Mouse (Mus musculus) gastrocnemius, adult 8-10 months (tissue): Measurements from ENCODE around the gene Gm2016. TPM values are rescaled to one million over a fixed set of nuclear protein-coding genes. Genes with fewer than 3 reads are reported as not detected.
"Not testable (repeated sequence)": the region's sequence is repeated elsewhere in the genome, so short reads cannot be mapped to it uniquely, and the experiment has no call there.

Source experiments
- DNase-seq, 2 experiments: peaks; one replicate each; pipeline ENCODE4 v3.0.0; 2022; ENCODE audit warnings: low spot score in 2 of 2
- total RNA-seq, 4 experiments: library from RNA; stranded (reverse); gene quantifications; 2 replicates each; pipeline ENCODE4 v1.2.4; 2022

Gene Gm2016
- total RNA-seq = not detected

DNA sequence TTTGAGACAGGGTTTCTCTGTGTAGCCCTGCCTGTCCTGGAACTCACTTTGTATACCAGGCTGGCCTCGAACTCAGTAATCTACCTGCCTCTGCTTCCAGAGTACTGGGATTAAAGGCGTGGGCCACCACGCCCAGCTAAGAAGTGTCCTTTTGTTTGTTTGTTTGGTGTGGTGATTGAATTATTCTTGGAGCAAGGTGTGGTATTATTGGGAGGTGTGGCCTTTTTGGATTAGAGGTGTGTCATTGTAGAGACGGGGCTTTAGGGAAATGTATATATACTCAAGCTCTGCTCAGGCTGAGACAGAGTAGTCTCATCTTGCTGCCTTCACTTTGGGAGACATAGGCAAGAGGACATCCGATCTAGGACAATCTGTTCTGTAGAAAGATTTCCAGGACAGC lies at the start of gene Gm2016:
Gene Gm2016, plus strand, starts transcription at position 301 of the 400 bp plus-strand sequence.
- DNase-seq = not testable (repeated sequence)

DNA sequence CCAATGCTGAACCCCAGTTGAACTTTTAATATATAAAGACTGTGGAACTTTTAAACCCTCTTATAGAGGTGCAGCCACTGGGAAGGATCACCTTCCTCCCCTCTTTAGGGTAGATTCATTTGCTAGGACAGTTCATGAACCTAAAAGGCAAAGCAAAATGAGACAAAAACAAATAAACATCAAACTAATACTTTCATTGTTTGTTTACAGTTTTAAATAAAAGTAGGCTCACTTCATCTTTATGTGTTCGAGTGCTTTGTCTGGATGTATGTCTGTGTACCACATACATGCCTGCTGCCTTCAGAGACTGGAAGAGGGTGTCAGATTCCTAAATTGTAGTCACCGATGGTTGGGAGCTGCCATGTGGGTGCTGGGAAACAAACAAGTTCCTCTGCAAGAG lies 31.6 kb upstream of the Gm2016 start, which contains the start of gene Gm2001:
Gene Gm2001, minus strand, starts transcription at position 101 of the 400 bp plus-strand sequence.
- not testable (repeated sequence) for DNase-seq

DNA sequence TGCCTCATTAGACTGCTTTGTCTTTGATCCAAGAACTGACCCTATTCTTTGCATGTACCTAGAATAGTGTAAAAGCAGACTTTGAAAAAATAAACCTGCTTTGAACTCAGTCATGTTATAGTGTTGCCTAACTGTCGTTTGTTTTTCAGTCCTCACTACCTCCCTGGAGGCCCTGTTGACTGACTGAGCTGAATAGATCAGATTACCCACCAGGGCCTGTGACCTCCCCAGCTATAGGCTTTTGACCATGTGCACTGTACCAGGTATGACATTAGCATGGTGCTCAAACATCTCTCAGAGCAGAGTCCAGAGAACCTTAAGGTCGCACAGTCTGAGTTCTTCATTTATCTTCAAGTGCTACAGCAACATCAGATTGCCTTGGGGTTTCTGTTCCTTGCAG lies 23.2 kb upstream of the Gm2016 start:
- not testable (repeated sequence) for DNase-seq

DNA sequence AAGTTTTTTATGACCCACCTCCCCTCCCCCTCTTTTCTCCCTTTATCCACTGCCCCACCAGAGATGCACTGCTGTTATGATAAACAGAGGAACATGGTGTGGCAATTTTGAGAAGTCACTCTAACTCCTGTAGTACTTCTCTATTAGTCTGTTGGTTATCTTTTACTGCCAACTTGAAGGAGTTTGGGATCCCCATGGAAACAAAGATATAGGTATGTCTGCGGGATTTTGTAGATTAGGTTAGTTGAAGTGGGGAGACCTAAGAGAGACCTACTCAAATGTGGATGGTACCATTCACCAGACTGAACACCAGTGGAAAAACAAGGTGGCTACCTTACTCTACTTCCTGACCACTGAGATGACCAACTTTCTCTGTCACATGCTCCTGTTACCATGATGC lies 17.8 kb upstream of the Gm2016 start:
- not testable (repeated sequence) for DNase-seq

DNA sequence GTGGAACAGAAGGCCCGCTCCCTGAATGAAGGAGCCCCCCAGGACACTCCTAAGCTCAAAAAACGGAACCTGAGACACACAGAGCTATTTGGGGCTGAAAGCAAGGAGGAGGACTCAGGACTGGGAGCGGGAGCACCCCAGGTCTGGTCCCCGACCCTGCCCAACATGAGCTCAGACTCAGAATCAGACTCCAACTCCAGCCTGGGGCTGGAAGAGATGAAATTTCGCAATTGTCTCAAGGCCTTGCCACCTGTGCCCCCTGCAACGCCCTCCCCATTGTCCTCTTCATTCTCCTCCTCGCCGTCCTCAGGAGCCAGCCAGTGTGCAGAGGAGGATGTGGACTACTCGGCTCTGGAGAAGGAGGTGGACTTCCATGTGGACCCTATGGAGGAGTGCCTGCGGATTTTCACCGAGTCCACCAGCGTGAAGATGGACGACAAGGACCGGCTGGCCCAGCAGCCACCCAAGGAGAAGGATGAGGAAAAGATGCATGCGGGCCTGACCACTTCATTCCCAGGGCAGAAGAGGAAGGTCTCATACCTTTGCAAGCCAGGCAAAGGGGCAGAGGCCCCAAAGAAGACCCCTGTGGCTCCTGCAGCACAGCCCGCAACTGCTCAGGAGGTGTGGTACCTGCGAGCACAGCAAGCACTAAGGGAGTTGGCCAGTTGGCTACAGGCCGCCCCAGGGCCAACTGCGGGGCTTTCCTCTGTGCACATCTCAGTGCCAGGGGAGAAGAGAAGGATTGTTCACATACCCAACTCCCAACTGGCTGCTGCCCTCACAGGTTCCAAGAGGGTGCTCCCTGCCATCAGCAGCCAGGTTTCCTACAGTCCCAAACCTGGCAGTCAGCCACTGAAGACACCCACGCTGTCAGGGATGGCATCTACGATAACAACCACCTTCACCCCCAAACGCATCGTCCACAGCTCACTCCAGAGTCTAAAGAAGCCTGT lies 11.9 kb upstream of the Gm2016 start:
- DNase-seq = not testable (repeated sequence)

DNA sequence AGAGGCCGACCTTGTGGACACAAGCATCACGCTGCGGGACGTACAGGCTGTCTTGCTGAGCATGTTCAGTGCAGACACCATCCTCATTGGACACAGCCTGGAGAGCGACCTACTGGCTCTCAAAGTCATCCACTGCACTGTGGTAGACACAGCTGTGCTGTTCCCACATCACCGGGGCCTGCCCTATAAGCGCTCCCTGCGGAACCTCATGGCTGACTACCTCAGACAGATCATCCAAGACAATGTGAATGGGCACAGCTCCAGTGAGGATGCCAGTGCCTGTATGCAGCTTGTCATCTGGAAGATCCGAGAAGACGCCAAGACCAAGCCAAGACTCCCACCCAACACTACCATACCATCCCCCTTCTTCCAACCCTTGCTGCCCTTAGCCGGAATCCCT lies 10.2 kb upstream of the Gm2016 start:
- DNase-seq = not testable (repeated sequence)

DNA sequence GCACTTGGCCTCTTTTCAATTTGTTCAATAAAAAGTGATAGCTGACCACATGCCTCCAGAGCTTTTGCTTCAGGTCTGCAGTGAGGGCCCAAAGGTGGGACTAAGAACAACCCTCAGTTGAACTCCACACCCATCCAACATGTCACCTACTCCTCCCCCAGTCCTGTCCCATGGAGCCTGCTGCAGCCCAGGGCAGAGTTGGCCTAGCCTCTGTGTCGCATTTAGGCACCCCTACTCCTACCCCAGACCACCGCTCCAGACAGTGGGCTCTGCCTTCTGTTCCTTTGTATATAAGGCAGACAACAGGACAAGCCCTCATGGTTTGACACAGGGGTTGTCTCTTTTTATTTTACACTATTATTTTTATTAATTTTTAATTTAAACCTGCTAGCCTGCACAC lies 9.8 kb upstream of the Gm2016 start:
- DNase-seq = not testable (repeated sequence)

DNA sequence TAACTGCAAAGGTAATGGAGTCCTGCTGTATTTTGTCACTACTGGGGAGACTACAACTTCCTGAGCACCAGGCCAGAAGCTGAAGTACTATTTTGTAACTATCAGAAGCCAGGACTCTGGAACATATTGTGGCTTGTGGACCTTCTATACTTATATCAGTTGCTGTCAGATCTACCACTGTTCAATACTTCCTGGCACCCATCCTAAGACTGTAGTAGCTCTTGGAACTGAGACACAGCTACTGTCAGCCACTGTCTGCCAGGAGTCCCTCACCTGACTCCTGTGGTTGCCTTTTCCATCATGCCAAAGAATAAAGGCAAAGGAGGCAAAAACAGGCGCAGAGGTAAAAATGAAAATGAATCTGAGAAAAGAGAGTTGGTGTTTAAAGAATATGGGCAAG lies 21.2 kb downstream of the Gm2016 start, which contains the start of gene Gm2022:
Gene Gm2022, plus strand, starts transcription at position 301 of the 400 bp plus-strand sequence.
- not testable (repeated sequence) for DNase-seq

DNA sequence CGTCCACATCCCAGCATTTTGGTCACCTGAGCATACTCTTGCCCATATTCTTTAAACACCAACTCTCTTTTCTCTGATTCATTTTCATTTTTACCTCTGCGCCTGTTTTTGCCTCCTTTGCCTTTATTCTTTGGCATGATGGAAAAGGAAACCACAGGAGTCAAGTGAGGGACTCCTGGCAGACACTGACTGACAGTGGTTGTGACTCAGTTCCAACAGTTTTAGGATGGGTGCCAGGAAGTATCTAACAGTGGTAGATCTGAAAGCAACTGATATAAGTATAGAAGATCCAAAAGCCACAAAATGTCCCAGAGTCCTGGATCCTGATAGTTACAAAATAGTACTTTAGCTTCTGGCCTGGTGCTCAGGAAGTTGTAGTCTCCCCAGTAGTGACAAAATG lies 45.8 kb downstream of the Gm2016 start, which contains the start of gene Gm2035:
Gene Gm2035, minus strand, starts transcription at position 137 of the 400 bp plus-strand sequence.
- DNase-seq = not testable (repeated sequence)

Other genes with a start within 250 kb of the Gm2016 start
- gene Gm16381, start 229.5 kb upstream of the Gm2016 start, total RNA-seq = not detected
- not detected for gene Gm21319, start 98.3 kb upstream of the Gm2016 start, total RNA-seq
- gene Gm21936, start 78.6 kb upstream of the Gm2016 start, total RNA-seq = not detected
- gene BB287469, start 57.5 kb upstream of the Gm2016 start, total RNA-seq = not detected
- gene Gm2001, start 31.7 kb upstream of the Gm2016 start, total RNA-seq = not detected
- not detected for gene Gm2022, start 21.3 kb downstream of the Gm2016 start, total RNA-seq
- gene Gm2035, start 45.8 kb downstream of the Gm2016 start, total RNA-seq = not detected
- gene Gm2042, start 80.0 kb downstream of the Gm2016 start, total RNA-seq = not detected
- gene Gm2075, start 137.8 kb downstream of the Gm2016 start, total RNA-seq = not detected
- not detected for gene Gm6803, start 144.7 kb downstream of the Gm2016 start, total RNA-seq
- not detected for gene Gm2056, start 152.9 kb downstream of the Gm2016 start, total RNA-seq
- gene Gm16368, start 209.6 kb downstream of the Gm2016 start, total RNA-seq = not detected